Comparison of ENCODE assay signal across 22 mouse cellular contexts in genomic region chr14:24133801-24134200, GRCm38 (mm10).
DNase-seq lines count a peak whose midpoint lies in the region; ATAC-seq and TF ChIP-seq lines count a peak whose summit lies in the region.
"Had no signal": no experiment of that assay in that cellular context is flagged by ENCODE, and none has a peak within 500 bp of the region (broad histone marks: within the 10 kb centered on the region; RNA-seq: fewer than 3 reads in every experiment).

No protein-coding gene starts in this region.

- no peak overlapping the region for H3K4me3 ChIP-seq in heart, embryonic 10.5 days
- H3K4me3 ChIP-seq in liver, embryonic 16.5 days (ENCODE audit: low read depth, low read length): no peak overlapping the region
- H3K4me3 ChIP-seq in liver, embryonic 12.5 days: no peak overlapping the region
- H3K4me3 ChIP-seq in liver, postnatal 0 days (ENCODE audit: low read depth, low read length): no peak overlapping the region
- H3K4me3 ChIP-seq in liver, embryonic 11.5 days (ENCODE audit: low read depth, low read length): no peak overlapping the region

- H3K27ac ChIP-seq in heart, embryonic 10.5 days: no peak overlapping the region
- H3K27ac ChIP-seq in liver, embryonic 16.5 days (ENCODE audit: low read length): no peak overlapping the region
- no peak overlapping the region for H3K27ac ChIP-seq in liver, embryonic 12.5 days
- H3K27ac ChIP-seq in liver, postnatal 0 days (ENCODE audit: low read depth): no peak overlapping the region
- no peak overlapping the region for H3K27ac ChIP-seq in liver, embryonic 11.5 days (ENCODE audit: low read depth, low read length)

- ATAC-seq in liver, embryonic 16.5 days (ENCODE audit: low read depth): peak; percentile 65
- no peak for ATAC-seq in liver, embryonic 12.5 days
- ATAC-seq in liver, postnatal 0 days: peak; percentile 36; the same call in 1 of the 2 replicates
- no peak for ATAC-seq in liver, embryonic 11.5 days (replicated peaks; ENCODE audit: low FRiP score)
- ATAC-seq: activated CD4-positive, CD25-positive, alpha-beta regulatory T cell, adult 4 months; CD4-positive, CD25-positive, alpha-beta regulatory T cell, adult 4 months; Patski had no signal

- peaks cover 51% of the 10 kb centered on the region for H3K36me3 ChIP-seq in heart, embryonic 10.5 days
- H3K36me3 ChIP-seq in liver, embryonic 16.5 days (ENCODE audit: control insufficient read depth, insufficient read depth): no peaks in the 10 kb centered on the region
- peaks cover 3% of the 10 kb centered on the region; the same call in 1 of the 2 replicates for H3K36me3 ChIP-seq in liver, embryonic 12.5 days
- H3K36me3 ChIP-seq in liver, postnatal 0 days (replicated peaks; ENCODE audit: insufficient read depth, low read length): peaks cover 5% of the 10 kb centered on the region; the same call in 1 of the 2 replicates
- H3K36me3 ChIP-seq in liver, embryonic 11.5 days (ENCODE audit: control insufficient read depth, insufficient read depth, low read length): no peaks in the 10 kb centered on the region; the same call in 1 of the 2 replicates

- no peaks in the 10 kb centered on the region for H3K27me3 ChIP-seq in heart, embryonic 10.5 days (ENCODE audit: insufficient read depth, poor library complexity, severe bottlenecking)
- H3K27me3 ChIP-seq in liver, embryonic 16.5 days (ENCODE audit: control insufficient read depth, insufficient read depth, low read depth, low read length): no peaks in the 10 kb centered on the region
- no peaks in the 10 kb centered on the region for H3K27me3 ChIP-seq in liver, embryonic 12.5 days (replicated peaks)
- no peaks in the 10 kb centered on the region for H3K27me3 ChIP-seq in liver, postnatal 0 days (ENCODE audit: insufficient read depth, low read length)
- H3K27me3 ChIP-seq in liver, embryonic 11.5 days (replicated peaks; ENCODE audit: control insufficient read depth, insufficient read depth, low read length): no peaks in the 10 kb centered on the region
- H3K27me3 ChIP-seq: CH12.LX, Patski had no signal

- H3K9ac ChIP-seq in liver, embryonic 16.5 days (ENCODE audit: low read depth, low read length): no peak overlapping the region
- H3K9ac ChIP-seq in liver, embryonic 12.5 days: no peak overlapping the region
- H3K9ac ChIP-seq in liver, postnatal 0 days (replicated peaks): no peak overlapping the region
- no peak overlapping the region for H3K9ac ChIP-seq in liver, embryonic 11.5 days (ENCODE audit: low read depth, low read length)

- peak; percentile 61 for DNase-seq in heart, adult 11 months
- DNase-seq in heart, embryonic 10.5 days (ENCODE audit: low spot score): no peak
- no peak for DNase-seq in liver, postnatal 0 days
- no peak for DNase-seq in liver, embryonic 11.5 days (ENCODE audit: low spot score)
- DNase-seq in testis, postnatal 14 days (ENCODE audit: low spot score): peak; percentile 25
- DNase-seq in testis, postnatal 10 days (ENCODE audit: low spot score): no peak
- DNase-seq: adrenal gland, adult 2 months; adrenal gland, adult 8-10 months; adrenal gland, postnatal 10 days; adrenal gland, postnatal 14 days; adrenal gland, postnatal 25 days; adrenal gland, postnatal 36 days; B cell, adult 2 months; cerebellum, adult 11 months; cerebellum, adult 11-12 months had no signal

- no peaks in the 10 kb centered on the region for H3K4me1 ChIP-seq in heart, embryonic 10.5 days
- H3K4me1 ChIP-seq in liver, embryonic 16.5 days (ENCODE audit: control insufficient read depth, low read depth, low read length): no peaks in the 10 kb centered on the region
- peaks cover 13% of the 10 kb centered on the region for H3K4me1 ChIP-seq in liver, embryonic 12.5 days
- no peaks in the 10 kb centered on the region for H3K4me1 ChIP-seq in liver, postnatal 0 days (ENCODE audit: insufficient read depth)
- no peaks in the 10 kb centered on the region for H3K4me1 ChIP-seq in liver, embryonic 11.5 days (replicated peaks; ENCODE audit: control insufficient read depth, insufficient read depth, low read length)

- no peak for TF ChIP-seq CTCF in liver, postnatal 0 days (IDR thresholded peaks at IDR 0.05; ENCODE audit: low read depth)

- no peak for TF ChIP-seq EP300 in liver, postnatal 0 days (IDR thresholded peaks at IDR 0.05; ENCODE audit: low read depth)

- no peaks in the 10 kb centered on the region for H3K9me3 ChIP-seq in heart, embryonic 10.5 days
- no peaks in the 10 kb centered on the region for H3K9me3 ChIP-seq in liver, embryonic 16.5 days (replicated peaks; ENCODE audit: control insufficient read depth, low read length)
- H3K9me3 ChIP-seq in liver, embryonic 12.5 days (replicated peaks): no peaks in the 10 kb centered on the region
- H3K9me3 ChIP-seq in liver, postnatal 0 days (ENCODE audit: low read length): no peaks in the 10 kb centered on the region
- H3K9me3 ChIP-seq in liver, embryonic 11.5 days (ENCODE audit: control insufficient read depth, low read length): no peaks in the 10 kb centered on the region
- H3K9me3 ChIP-seq: G1E had no signal

- WGBS in heart, embryonic 10.5 days: 88% methylated on average over 8 of the region's 8 CpGs
- WGBS in liver, embryonic 16.5 days (ENCODE audit: insufficient replicate concordance): 64% methylated on average over 8 of the region's 8 CpGs
- 70% methylated on average over 8 of the region's 8 CpGs for WGBS in liver, embryonic 12.5 days (ENCODE audit: insufficient replicate concordance)
- 65% methylated on average over 8 of the region's 8 CpGs for WGBS in liver, postnatal 0 days (ENCODE audit: insufficient replicate concordance)
- WGBS in liver, embryonic 11.5 days: 80% methylated on average over 8 of the region's 8 CpGs

- H3K4me2 ChIP-seq in liver, embryonic 16.5 days (ENCODE audit: low read depth, low read length): no peak overlapping the region
- H3K4me2 ChIP-seq in liver, embryonic 12.5 days: no peak overlapping the region
- no peak overlapping the region for H3K4me2 ChIP-seq in liver, postnatal 0 days (ENCODE audit: low read depth, low read length)
- H3K4me2 ChIP-seq in liver, embryonic 11.5 days: no peak overlapping the region

Comparison
In these comparisons a context has a peak if more than half of its experiments do, and no peak if none do; other contexts are left out.
1. DNase-seq: peak in heart, adult 11 months (single experiment) and testis, postnatal 14 days (single experiment); none in heart, embryonic 10.5 days (single experiment), liver, postnatal 0 days (single experiment), liver, embryonic 11.5 days (single experiment) and testis, postnatal 10 days (single experiment).
2. ATAC-seq: peak in liver, embryonic 16.5 days (single experiment) and liver, postnatal 0 days (single experiment); none in liver, embryonic 12.5 days (single experiment) and liver, embryonic 11.5 days (single experiment).